Mouse (Mus musculus): ENCODE data around the gene Nup153. TPM values are rescaled to one million over a fixed set of nuclear protein-coding genes. Genes with fewer than 3 reads are reported as not detected.

Nup153 gene
- total RNA-seq, 1 experiment from 2014 or later: 110 TPM

GRCm38 (mm10) chr13:46735808-46736478 is 8.2 kb upstream of the Nup153 start:
- ATAC-seq (replicated peaks; ENCODE audit: insufficient number of reproducible peaks, low FRiP score, low TSS enrichment, poor library complexity, severe bottlenecking): peak; percentile 72

- ATAC-seq (replicated peaks; ENCODE audit: insufficient number of reproducible peaks, low FRiP score, low TSS enrichment, poor library complexity, severe bottlenecking): peak; percentile 7; the same call in 1 of the 2 replicates
These were observed 7.6 kb upstream of the Nup153 start for GRCm38 (mm10) chr13:46735219-46735807.

DNA sequence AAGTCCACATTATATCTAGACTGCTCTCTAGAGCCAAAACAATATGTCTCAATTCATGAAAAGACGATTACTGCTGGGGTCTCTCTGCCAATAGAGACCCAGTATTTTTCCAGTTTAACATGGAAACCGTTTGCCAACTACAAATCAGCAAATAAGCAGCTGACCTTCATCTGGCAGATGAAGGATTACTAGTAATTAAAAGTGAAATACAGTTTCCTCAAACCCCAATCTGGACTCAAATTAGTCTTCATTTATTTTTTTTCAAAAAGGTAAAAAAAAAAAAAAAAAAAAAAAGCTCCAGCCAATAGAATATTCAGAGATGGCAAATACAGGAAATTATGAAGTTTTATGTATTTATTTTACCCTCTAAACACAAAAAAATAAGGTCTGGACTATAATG is 2.3 kb upstream of the Nup153 start:
- ATAC-seq (replicated peaks; ENCODE audit: insufficient number of reproducible peaks, low FRiP score, low TSS enrichment, poor library complexity, severe bottlenecking): no peak

DNA sequence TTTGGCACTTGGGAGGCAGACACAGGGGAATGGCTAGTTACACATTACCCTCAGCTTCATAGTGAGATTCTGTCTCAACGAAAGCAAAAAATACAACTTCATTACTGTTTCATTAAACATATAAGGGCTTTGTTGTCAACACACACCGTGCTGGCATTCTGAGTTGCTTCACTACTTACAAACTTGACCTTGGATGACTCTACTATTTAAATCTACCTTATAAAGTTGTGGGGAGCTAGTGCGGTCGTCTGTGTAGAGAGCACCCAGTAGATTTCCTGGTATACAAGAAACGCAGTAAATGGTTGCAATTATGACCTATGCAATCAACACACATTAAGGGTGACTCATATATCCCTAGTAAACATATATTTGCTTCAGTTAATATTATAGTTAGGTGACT is 671 bp upstream of the Nup153 start:
- no peak for ATAC-seq (replicated peaks; ENCODE audit: insufficient number of reproducible peaks, low FRiP score, low TSS enrichment, poor library complexity, severe bottlenecking)

DNA sequence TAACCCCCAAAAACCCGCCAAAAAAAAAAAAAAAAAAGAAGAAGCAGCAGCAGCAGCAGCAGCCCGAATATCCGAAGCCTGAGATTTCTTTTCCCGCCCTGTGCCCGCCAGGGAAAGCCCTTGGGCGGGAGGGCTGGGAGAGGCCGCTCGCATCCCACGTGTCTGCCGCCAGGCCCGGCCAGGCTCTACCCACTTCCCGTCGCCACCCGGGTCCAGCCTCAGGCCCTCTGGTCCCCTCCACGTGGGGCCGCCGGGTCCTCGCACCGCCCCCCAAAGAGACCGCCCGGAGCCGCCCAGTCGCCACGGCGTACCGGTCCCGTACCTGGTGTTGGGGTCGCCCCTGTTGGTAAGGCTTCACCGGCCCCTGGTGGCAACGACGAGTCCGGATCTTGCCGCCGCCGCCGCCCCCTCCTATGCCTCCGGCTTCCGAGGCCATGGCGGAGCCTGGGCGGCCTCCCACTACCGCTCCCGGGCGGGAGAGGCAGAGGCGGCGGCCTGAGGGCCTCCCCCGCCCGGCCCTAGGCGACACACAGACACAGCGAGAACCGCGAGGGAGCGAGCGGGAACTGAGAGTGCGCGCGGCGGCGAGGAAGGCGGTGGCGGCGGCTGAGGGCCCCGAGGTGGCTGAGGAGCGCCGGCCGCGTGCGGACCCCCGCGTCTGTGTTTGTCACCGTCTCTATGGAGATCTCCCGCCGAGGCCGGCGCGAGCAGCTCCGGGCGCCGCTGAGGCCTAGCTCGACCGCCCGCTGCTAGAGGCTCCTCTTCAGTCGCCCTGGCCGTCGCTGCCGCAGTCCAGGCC is 503 bp downstream of the Nup153 start:
- ATAC-seq (replicated peaks; ENCODE audit: insufficient number of reproducible peaks, low FRiP score, low TSS enrichment, poor library complexity, severe bottlenecking): peak; percentile 47

DNA sequence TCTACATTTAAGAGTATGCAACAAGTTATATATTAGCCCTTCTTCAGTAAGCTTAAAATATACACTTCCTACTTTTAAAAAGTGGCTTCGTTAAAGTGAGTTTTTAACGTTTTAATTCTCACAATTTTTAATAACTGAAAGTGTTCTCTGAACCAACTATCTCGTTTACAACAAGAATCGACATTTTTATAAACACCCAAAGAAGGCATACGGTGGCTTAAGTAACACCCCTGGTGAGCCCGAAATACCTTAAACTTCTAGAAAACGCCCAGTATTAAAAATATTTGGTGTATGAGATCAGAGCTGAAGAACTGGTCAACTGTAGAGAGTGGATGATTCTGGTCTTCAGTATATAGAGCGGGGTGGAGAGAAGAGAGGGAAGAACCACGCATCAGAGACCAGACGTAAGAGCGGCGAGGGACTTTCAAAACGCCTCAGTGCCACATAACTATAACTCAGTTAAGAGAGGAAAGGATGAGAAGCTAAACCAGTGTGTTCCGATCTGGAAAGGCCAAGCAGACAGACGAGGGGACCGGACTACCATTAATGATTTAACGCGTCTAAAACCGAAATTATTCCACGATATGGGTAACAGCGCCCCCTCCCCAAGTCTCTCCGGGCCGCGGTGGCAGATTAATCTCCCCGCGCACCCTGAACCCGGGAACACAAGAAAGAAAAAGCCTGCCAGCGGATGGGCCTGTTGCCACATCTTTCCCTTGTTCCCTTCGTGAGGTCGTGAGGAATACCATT is 1.3 kb downstream of the Nup153 start:
- no peak for ATAC-seq (replicated peaks; ENCODE audit: insufficient number of reproducible peaks, low FRiP score, low TSS enrichment, poor library complexity, severe bottlenecking)

DNA sequence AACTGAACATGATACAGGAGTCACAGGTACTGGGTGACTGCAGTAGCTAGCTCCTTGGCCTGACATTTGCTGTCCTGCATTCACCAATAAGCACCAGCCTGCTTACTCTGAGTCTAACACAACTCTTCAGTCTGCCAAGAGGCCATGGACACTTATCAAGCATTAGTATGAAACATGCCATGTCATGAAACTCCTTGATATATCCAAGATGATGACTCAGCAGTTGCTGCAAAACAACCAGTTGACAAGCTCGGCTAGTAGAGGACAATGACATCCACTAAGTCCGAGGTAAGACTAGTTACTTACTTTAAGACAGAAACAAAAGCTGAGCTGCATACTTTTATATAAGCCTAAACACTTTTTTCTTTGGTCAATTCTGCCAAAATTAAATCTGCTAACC is 2.5 kb downstream of the Nup153 start:
- ATAC-seq (replicated peaks; ENCODE audit: insufficient number of reproducible peaks, low FRiP score, low TSS enrichment, poor library complexity, severe bottlenecking): no peak

DNA sequence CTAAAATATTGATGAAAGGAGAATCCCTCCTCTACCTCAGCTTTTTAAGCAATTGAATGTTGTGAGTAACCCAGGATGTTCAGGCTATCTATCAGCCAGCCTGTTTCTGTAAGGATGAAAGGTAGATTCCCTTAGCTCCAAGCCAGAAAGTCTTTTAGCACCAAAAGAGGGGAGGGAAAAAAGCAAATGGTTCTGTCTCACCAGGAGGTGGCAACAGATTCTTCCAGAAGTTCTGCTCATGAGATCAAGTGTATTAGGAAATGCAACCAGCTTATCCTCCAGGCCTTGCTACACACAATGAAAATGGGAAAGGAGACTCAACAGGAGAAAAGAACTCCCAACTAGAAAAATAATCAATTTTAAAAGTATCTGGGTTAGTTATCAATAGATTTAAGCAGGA is 3.4 kb downstream of the Nup153 start:
- no peak for ATAC-seq (replicated peaks; ENCODE audit: insufficient number of reproducible peaks, low FRiP score, low TSS enrichment, poor library complexity, severe bottlenecking)

GRCm38 (mm10) chr13:46721009-46721408 is 6.7 kb downstream of the Nup153 start:
- ATAC-seq (replicated peaks; ENCODE audit: insufficient number of reproducible peaks, low FRiP score, low TSS enrichment, poor library complexity, severe bottlenecking): no peak

DNA sequence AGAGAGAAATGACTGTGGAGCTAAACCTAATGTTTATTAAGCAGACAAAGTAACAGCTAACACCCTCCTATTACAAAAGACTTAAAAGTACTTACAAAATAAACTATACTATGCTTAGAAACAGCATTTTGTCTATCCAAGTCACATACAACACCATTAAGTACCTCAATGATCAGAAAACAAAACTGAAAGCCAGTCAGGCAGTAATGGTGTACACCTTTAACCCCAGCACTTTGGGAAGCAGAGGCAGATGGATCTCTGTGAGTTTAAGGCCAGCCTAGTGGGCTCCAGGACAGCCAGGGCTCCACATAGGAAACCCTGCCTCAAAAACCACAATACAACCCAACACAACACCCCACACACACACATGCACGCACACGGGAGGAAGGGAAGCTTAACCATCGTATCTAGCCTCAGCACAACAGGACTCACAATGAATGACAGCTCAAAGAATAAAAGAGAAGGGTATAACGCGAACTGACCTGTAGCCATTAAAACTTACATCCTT is 8.8 kb downstream of the Nup153 start:
- ATAC-seq (replicated peaks; ENCODE audit: insufficient number of reproducible peaks, low FRiP score, low TSS enrichment, poor library complexity, severe bottlenecking): no peak

DNA sequence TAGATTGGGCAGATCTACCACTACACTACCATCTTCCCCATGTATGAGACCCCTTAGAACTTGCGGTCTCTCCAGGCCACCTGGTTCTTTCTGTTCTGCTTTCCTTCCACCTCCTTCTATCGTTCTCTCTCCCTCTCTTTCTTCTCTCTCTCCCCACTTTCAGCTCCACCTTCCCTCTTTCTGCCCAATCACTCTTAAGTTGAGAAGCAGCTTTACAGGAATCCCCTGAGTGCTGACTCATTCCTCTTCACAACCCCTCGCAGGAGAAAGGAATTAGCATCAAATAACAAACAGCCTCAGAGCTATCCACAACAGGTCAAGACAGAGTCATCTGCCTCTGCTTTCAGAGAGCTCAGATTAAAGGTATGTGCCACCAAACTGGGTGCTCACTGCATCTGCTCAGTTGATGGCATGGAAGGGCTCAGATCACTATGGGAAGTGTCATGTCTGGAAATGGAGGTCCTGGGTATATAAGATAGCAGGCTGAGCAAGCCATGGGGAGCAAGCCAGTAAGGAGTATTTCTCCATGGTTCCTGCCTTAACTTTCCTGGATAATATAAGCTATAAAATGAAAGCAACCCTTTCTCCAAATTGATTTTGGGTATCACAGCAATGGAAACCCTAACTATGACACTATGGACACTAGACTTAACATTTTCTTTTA is 11.6 kb downstream of the Nup153 start:
- ATAC-seq (replicated peaks; ENCODE audit: insufficient number of reproducible peaks, low FRiP score, low TSS enrichment, poor library complexity, severe bottlenecking): no peak

DNA sequence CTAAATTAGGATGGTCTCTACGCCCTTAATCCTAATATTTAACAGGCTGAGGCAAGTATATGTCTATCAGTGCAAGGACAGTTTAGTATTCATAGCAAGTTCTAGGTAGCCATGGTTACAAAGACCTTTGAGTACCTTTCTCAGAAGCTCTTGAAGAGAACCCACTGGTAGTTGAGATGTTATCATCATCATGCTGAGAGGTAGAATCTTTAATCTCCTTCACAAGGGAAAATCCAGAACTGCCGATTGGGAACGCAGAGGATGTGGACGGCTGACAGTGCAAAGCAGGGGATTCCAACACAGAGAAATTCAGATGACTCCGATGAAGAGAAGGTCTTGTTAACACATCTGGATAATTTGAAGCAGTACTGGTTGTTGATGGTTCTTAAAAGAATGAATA is 14.3 kb downstream of the Nup153 start:
- ATAC-seq (replicated peaks; ENCODE audit: insufficient number of reproducible peaks, low FRiP score, low TSS enrichment, poor library complexity, severe bottlenecking): no peak

- ATAC-seq (replicated peaks; ENCODE audit: insufficient number of reproducible peaks, low FRiP score, low TSS enrichment, poor library complexity, severe bottlenecking): no peak; the same call in 1 of the 2 replicates
These were observed 24.6 kb downstream of the Nup153 start for GRCm38 (mm10) chr13:46703138-46703537.

DNA sequence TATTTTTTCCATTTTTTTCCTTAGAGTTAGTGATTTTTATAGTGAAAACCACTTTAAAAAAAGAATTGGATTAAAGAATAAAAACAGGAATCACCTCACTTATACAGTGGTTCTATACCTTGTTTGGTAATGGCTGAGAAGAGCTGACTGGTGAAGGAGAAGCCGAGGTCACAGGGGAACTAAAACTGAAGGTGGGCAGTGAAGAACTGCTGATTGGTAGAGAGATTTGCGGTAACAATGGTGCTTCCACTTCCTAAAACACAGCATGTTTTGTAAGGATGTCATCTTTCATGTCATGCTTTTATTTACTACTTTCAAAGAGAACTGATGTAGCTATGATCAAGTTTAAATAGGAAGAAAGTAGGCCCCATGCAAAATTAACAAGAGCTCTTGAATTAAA is 26.3 kb downstream of the Nup153 start:
- ATAC-seq (replicated peaks; ENCODE audit: insufficient number of reproducible peaks, low FRiP score, low TSS enrichment, poor library complexity, severe bottlenecking): peak; percentile 78

DNA sequence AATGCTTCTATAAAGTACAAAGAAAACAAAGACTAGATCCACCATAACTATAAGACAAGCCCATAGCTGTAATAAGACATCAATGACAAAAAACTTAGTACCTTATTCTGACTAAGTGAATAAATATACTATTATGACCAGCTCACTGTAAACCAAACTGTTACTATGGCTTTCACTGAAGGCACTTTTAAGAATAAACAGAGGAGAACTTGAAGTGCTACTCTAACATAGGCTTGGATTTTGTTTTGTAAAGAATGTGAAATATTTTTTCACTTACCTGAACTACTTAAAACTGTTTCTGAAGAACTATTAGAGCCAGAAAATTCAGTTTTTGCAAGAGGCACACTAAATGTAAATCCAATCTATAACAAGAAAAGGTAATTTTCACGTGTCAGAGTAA is 28.4 kb downstream of the Nup153 start:
- no peak for ATAC-seq (replicated peaks; ENCODE audit: insufficient number of reproducible peaks, low FRiP score, low TSS enrichment, poor library complexity, severe bottlenecking)

GRCm38 (mm10) chr13:46696788-46697187 is 31.0 kb downstream of the Nup153 start:
- ATAC-seq (replicated peaks; ENCODE audit: insufficient number of reproducible peaks, low FRiP score, low TSS enrichment, poor library complexity, severe bottlenecking): no peak

DNA sequence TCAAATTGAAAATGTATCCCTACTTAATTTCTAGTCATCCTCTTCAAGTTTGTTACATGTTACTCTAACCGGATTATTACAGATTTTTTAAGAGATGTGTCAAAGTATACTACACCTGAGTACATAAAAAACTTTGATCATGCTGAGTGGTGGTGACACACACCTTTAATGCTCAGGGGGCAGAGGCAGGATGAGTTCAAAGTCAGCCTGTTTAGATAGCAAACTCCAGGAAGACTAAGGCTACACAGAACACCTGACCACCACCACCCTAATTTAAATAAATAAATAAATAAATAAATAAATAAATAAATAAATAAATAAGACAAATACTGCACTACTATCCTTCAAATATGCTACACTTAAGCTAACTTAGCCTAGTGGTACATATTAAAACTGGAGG is 31.8 kb downstream of the Nup153 start:
- ATAC-seq (replicated peaks; ENCODE audit: insufficient number of reproducible peaks, low FRiP score, low TSS enrichment, poor library complexity, severe bottlenecking): no peak

- ATAC-seq (replicated peaks; ENCODE audit: insufficient number of reproducible peaks, low FRiP score, low TSS enrichment, poor library complexity, severe bottlenecking): no peak
These were observed 32.3 kb downstream of the Nup153 start for GRCm38 (mm10) chr13:46695296-46695908.
